Mouse (Mus musculus) CH12.LX (cell line): ENCODE measurements around the gene Dnah11. TPM values are rescaled to one million over a fixed set of nuclear protein-coding genes. Genes with fewer than 3 reads are reported as not detected.

Source experiments
- DNase-seq: peaks from one replicate; pipeline ENCODE4 v3.0.0-alpha.2; 2013; ENCODE audit errors: extremely low read depth
- H3K27ac ChIP-seq: 2 replicates; pipeline ENCODE4 v1.5.1; 2012; ENCODE audit warnings: low read depth, mild to moderate bottlenecking, control low read depth, moderate library complexity; ENCODE audit not compliant: insufficient read depth
- H3K27me3 ChIP-seq: replicated peaks from 2 replicates; pipeline ENCODE3; 2012; ENCODE audit warnings: inconsistent platforms
- H3K36me3 ChIP-seq, 2 experiments: replicated peaks in 1 of 2; 2 replicates each; pipeline versions ENCODE3 to v1.6.1; 2012; ENCODE audit warnings: inconsistent platforms in 1 of 2, low read length in 1 of 2, mild to moderate bottlenecking in 1 of 2, mixed read lengths in 1 of 2, moderate library complexity in 1 of 2; ENCODE audit not compliant: control insufficient read depth in 1 of 2, insufficient read depth in 1 of 2
- H3K4me1 ChIP-seq, 2 experiments: 2 replicates each; pipeline ENCODE4 v1.6.1; 2012; ENCODE audit warnings: inconsistent platforms in 1 of 2, moderate library complexity in 1 of 2; ENCODE audit not compliant: insufficient read depth in 2 of 2, control insufficient read depth in 1 of 2
- H3K4me2 ChIP-seq: 2 replicates; pipeline ENCODE4 v1.6.1; 2012; ENCODE audit warnings: low read depth, mild to moderate bottlenecking, control low read depth; ENCODE audit not compliant: poor library complexity, insufficient read depth, severe bottlenecking
- H3K4me3 ChIP-seq, 3 experiments: fragments of 150-350 bp in 1 of 3; sonication (generic) in 1 of 3; replicated peaks in 1 of 3; 2 replicates each; pipeline versions ENCODE3 to v1.5.1; 2011 to 2012; ENCODE audit warnings: low read depth in 2 of 3, low read length in 2 of 3, mild to moderate bottlenecking in 2 of 3, moderate library complexity in 2 of 3, control low read depth in 1 of 3, improper control_type of control experiment in 1 of 3, inconsistent platforms in 1 of 3, mixed read lengths in 1 of 3; ENCODE audit not compliant: poor library complexity in 1 of 3
- H3K79me2 ChIP-seq: replicated peaks from 2 replicates; pipeline ENCODE4 v1.6.1; 2012; ENCODE audit warnings: mild to moderate bottlenecking, moderate library complexity; ENCODE audit not compliant: control insufficient read depth, poor library complexity, insufficient read depth, severe bottlenecking; ENCODE audit errors: extremely low read depth
- H3K9ac ChIP-seq: 2 replicates; pipeline ENCODE4 v1.6.1; 2012; ENCODE audit warnings: low read depth, mild to moderate bottlenecking, control low read depth, moderate library complexity; ENCODE audit not compliant: insufficient read depth
- H3K9me3 ChIP-seq: replicated peaks from 2 replicates; pipeline ENCODE3; 2012; ENCODE audit warnings: low read length, inconsistent platforms, mixed read lengths
- CHD2 ChIP-seq: IDR thresholded peaks from 2 replicates; pipeline ENCODE4 v1.6.1; 2011; ENCODE audit warnings: low read length, improper control_type of control experiment
- EP300 ChIP-seq: IDR thresholded peaks from 2 replicates; pipeline ENCODE4 v1.6.1; 2011; ENCODE audit warnings: low read length, improper control_type of control experiment
- ETS1 ChIP-seq: conservative IDR thresholded peaks from 2 replicates; pipeline ENCODE4 v1.6.1; 2012; ENCODE audit warnings: low read depth, mild to moderate bottlenecking, inconsistent platforms, low read length, improper control_type of control experiment, moderate library complexity
- KAT2A ChIP-seq: IDR thresholded peaks from 2 replicates; pipeline ENCODE4 v1.6.1; 2012; ENCODE audit warnings: low read length, improper control_type of control experiment, inconsistent platforms; ENCODE audit not compliant: insufficient replicate concordance
- MAFK ChIP-seq: IDR thresholded peaks from 2 replicates; pipeline ENCODE4 v1.6.1; 2011; ENCODE audit warnings: low read length, improper control_type of control experiment; ENCODE audit not compliant: insufficient replicate concordance
- MAX ChIP-seq: IDR thresholded peaks from 2 replicates; pipeline ENCODE4 v1.6.1; 2011; ENCODE audit warnings: low read length, improper control_type of control experiment
- MAZ ChIP-seq: IDR thresholded peaks from 2 replicates; pipeline ENCODE4 v1.6.1; 2012; ENCODE audit warnings: low read depth, mild to moderate bottlenecking, inconsistent platforms, low read length, improper control_type of control experiment, moderate library complexity
- MYC ChIP-seq: IDR thresholded peaks from 2 replicates; pipeline ENCODE4 v1.6.1; 2011; ENCODE audit warnings: low read depth, mild to moderate bottlenecking, improper control_type of control experiment, low read length
- NELFE ChIP-seq: IDR thresholded peaks from 2 replicates; pipeline ENCODE4 v1.6.1; 2011; ENCODE audit warnings: low read depth, low read length, improper control_type of control experiment
- PAX5 ChIP-seq: IDR thresholded peaks from 2 replicates; pipeline ENCODE4 v1.6.1; 2012; ENCODE audit warnings: low read length, inconsistent platforms, mixed read lengths
- POLR2A ChIP-seq: IDR thresholded peaks from 2 replicates; pipeline ENCODE4 v1.6.1; 2011; ENCODE audit warnings: low read depth, mild to moderate bottlenecking, improper control_type of control experiment, low read length
- SIN3A ChIP-seq: IDR thresholded peaks from 2 replicates; pipeline ENCODE4 v1.6.1; 2012; ENCODE audit warnings: low read length, improper control_type of control experiment, inconsistent platforms
- SMC3 ChIP-seq: IDR thresholded peaks from 2 replicates; pipeline ENCODE4 v1.6.1; 2011; ENCODE audit warnings: low read depth, low read length, improper control_type of control experiment
- TBP ChIP-seq: conservative IDR thresholded peaks from 2 replicates; pipeline ENCODE4 v1.6.1; 2011; ENCODE audit warnings: low read depth, low read length, improper control_type of control experiment
- ZMIZ1 ChIP-seq: IDR thresholded peaks from 2 replicates; pipeline ENCODE4 v1.6.1; 2012; ENCODE audit warnings: low read depth, mild to moderate bottlenecking, inconsistent platforms, low read length, improper control_type of control experiment
- dilution Hi-C: fragments of 300-500 bp; cut with MboI; formaldehyde crosslinking; loops from 2 replicates; pipeline ENCODE4 v1.14.3; 2020; ENCODE audit warnings: low sequenced_read_pairs; ENCODE audit not compliant: extremely low pct_unique_long_range_greater_than_20kb, extremely low pct_ligation_motif_present
- in situ Hi-C: fragments of 300-500 bp; cut with MboI; formaldehyde crosslinking; loops from 3 replicates; pipeline ENCODE4 v1.14.3; 2019; ENCODE audit warnings: low sequenced_read_pairs, low pct_ligation_motif_present, low pct_unique_long_range_greater_than_20kb, mixed read lengths
- polyA plus RNA-seq: library from polyadenylated mRNA; unstranded; fragments of >175 nt; gene quantifications from 2 replicates; pipeline ENCODE4 v1.2.1, GENCODE M21; 2012; ENCODE audit warnings: low read depth; ENCODE audit not compliant: insufficient read length
- total RNA-seq, 2 experiments: library from RNA; depleted of rRNA; stranded (reverse); fragments of 300-350 nt in 1 of 2; fragments of >200 nt in 1 of 2; gene quantifications; 2 replicates each; pipeline ENCODE4 v1.2.3; 2012 to 2014

Dnah11 gene
- total and polyA plus RNA-seq, 3 experiments, result 0.85 to 2.5 (median 1.2) TPM

DNA sequence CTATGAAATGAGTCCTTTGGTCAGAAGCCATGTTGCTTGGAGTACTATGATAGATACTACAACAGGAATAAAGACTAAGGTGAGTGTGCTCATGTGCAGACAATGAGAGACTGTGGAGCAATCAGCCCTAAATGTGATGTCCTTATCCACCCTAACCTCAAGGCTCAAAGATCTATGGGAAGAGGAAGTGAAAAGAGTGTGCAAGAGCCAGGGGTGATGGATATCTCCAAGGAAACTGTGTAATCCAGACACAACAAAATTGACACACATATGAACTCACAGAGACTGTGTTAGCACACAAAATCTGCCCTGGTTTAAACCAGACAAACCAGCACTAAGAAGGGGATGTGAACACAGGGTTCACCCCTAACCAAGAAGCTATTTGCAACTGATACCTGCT lies 21.2 kb upstream of the Dnah11 start:
- Histone ChIP-seq H3K27me3 (no peaks in the 10 kb centered on the region), H3K4me2 (no peak overlapping the region), H3K9ac (no peak overlapping the region), H3K27ac (no peak overlapping the region), H3K4me3 (no peak overlapping the region), H3K9me3 (no peaks in the 10 kb centered on the region), H3K36me3 (no peaks in the 10 kb centered on the region), H3K79me2 (no peaks in the 10 kb centered on the region), H3K4me1 (peaks cover 2 to 19% of the 10 kb centered on the region in 2 experiments; a peak in 2 of 4 replicates)
- dilution Hi-C loops (no loop called here), in situ Hi-C loops (no loop called here)
- DNase-seq, result no peak
- TF ChIP-seq ETS1 (no peak), MAFK (no peak), SMC3 (no peak), MAX (no peak), TBP (no peak), MYC (no peak)

DNA sequence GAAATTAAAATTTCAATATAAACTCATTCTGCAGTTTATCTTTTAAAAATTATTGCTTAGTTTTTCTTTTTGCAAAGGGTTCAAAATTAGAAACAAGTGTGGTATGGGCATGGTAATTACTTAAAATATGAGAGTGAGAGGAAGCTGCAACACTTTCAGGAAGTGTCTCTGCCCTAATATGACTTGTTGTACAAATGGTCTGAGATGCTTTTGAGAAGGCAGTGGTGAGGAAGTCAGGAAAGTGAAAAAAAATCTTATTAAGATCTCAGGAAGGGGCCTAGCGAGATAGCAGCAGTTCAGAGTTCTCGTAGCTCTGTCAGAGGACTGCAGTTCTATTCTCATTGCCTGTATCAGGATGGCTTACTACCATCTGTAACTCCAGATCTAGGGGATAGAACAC lies 13.3 kb upstream of the Dnah11 start:
- Histone ChIP-seq H3K36me3 (no peaks in the 10 kb centered on the region), H3K27ac (no peak overlapping the region), H3K4me3 (no peak overlapping the region), H3K79me2 (no peaks in the 10 kb centered on the region), H3K4me2 (no peak overlapping the region), H3K9me3 (no peaks in the 10 kb centered on the region), H3K4me1 (peaks cover 0 to 6% of the 10 kb centered on the region in 2 experiments; a peak in 1 of 4 replicates), H3K9ac (no peak overlapping the region), H3K27me3 (no peaks in the 10 kb centered on the region)
- in situ Hi-C loops (no loop called here), dilution Hi-C loops (no loop called here)
- DNase-seq, result no peak
- no peak for TF ChIP-seq EP300
- TF ChIP-seq KAT2A, result no peak
- TF ChIP-seq SIN3A, result no peak
- no peak for TF ChIP-seq CHD2
- no peak for TF ChIP-seq POLR2A
- no peak for TF ChIP-seq PAX5
- no peak for TF ChIP-seq ZMIZ1
- TF ChIP-seq MAZ, result no peak

DNA sequence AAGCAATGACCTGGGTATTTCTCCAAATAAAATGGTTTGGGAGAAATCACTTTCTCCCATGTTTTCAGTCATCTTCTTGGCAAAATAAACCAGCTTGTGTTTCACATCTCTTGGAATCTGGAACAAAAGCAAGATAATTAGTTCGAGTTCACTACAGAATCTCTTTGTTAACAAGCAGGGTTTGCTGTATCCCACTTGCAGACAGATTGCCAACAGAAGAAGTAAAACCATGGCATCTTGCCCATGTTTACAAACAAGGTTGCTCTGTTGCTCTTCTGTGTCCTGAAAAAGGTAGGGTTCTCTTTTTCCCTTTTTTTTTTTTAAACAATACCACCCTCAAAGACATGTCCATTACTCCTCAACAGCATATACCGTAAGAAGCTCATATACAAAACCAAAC lies 2.3 kb downstream of the Dnah11 start:
- no peak overlapping the region for H3K4me2 ChIP-seq
- H3K9ac ChIP-seq, result no peak overlapping the region
- TF ChIP-seq MAFK (no peak), NELFE (no peak)
- no peaks in the 10 kb centered on the region for H3K79me2 ChIP-seq
- no peak overlapping the region for H3K27ac ChIP-seq
- no peak for DNase-seq
- dilution Hi-C loops (no loop called here), in situ Hi-C loops (no loop called here)
- H3K4me3 ChIP-seq, result no peak overlapping the region
- 0 out of 4 replicates have a peak, but pooled peaks cover 0 to 7% of the 10 kb centered on the region in 2 experiments for H3K4me1 ChIP-seq
- H3K36me3 ChIP-seq, result no peaks in the 10 kb centered on the region
- H3K27me3 ChIP-seq, result no peaks in the 10 kb centered on the region
- H3K9me3 ChIP-seq, result no peaks in the 10 kb centered on the region
